Mouse (Mus musculus) megakaryocyte-erythroid progenitor cell, adult 5-6 weeks (primary cell): ENCODE data around the gene Gmpr2. TPM values are rescaled to one million over a fixed set of nuclear protein-coding genes. Genes with fewer than 3 reads are reported as not detected.

Experiments
- ATAC-seq: replicated peaks from 2 replicates; pipeline ENCODE4 v1.8.0; 2016; ENCODE audit warnings: mild to moderate bottlenecking, inconsistent platforms; ENCODE audit not compliant: severe bottlenecking, poor library complexity, low FRiP score, low TSS enrichment
- total RNA-seq, 2 experiments: library from RNA; stranded (forward) in 1 of 2; stranded (reverse) in 1 of 2; fragments of 200-1000, 215-1000 nt in 1 of 2; fragments of >200 nt in 1 of 2; fragmentation: Nextera tagmentation in 1 of 2; gene quantifications; 2 replicates each; pipeline ENCODE4 v1.2.3; 2014 to 2017

Gene Gmpr2
- total RNA-seq, 2 experiments from 2014 or later = 20.2 to 22.6 TPM

DNA sequence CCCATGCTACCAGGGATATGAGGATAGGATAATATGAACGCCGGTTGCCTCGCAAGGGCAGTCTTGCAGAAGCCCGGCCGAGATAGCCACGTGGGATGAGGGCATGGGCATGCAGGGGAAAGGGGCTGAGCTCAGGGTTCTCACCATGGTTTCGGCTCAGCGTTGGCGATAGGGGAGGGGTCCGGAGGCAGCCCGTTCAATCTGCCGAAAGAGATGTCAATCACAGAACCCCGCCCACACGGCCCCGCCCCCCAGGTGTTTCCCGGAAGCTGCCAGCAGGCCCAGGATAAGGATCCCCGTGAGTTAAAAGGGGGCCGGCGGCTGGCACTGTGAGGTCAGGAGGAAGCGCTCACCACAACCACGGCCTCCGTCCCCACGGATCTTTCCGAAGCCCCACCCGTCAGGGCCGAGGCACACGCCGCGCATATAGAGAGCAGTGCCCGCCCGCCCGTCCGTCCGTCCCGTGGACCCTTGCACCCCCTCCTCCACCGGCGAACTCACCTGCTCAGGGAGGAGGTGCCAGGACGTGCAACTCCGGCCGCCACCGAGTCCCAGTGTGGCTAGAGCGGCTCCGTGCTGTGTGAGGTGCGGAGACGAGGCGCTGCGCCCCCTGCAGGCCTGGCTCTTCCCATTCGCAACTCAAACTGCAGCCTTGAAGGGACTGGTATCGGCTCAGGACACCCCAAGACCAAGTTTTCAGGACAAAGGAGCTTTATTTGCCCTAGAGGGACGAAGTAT, 50.1 kb downstream of the Gmpr2 start, which contains the start of gene Rabggta:
Gene Rabggta (minus strand): TSS at position 564 of the 738 bp plus-strand sequence.
- ATAC-seq = peak; percentile 81

DNA sequence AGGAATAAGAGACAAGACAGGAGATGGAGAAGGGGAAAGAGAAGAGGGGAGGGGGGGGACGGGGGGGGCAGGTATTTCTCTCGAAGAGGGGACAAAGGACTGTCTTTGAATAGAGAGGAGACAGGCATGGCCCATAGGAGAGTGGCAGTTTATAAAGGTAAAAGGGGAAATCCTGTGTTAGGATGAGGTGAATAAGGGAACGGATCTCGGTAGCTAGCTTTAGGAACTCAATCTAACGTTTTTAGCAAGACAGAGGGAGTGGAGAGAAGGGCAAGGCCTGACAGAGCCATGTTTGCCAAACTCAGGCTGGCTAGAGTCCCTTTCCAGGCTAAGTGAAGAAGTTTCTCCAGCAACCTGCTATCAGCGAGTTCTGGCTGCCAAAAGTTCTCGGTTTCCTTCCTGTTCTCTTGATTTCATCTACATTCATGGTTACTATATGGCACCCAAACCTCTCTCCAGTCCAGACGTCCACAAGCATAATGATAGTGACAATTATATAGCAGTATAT, 50.8 kb downstream of the Gmpr2 start:
- no peak for ATAC-seq

DNA sequence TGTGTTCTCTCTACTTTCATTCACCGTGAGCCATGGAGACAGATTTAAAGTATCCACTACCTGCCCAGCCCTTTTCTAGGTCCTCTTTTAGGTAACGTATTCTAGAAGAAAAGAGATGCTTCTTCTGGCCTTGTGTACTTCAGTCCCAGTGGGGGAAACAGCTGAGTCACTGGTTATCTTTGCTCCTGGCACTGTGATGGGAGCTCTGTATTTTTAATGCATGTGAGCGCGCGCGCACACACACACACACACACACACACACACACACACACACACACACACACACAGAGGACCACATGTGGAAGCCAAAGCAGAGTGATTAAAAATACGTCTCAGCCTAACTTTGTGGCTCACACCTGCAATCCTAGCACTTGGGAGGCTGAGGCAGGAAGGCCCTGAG, 51.7 kb downstream of the Gmpr2 start:
- ATAC-seq = no peak

DNA sequence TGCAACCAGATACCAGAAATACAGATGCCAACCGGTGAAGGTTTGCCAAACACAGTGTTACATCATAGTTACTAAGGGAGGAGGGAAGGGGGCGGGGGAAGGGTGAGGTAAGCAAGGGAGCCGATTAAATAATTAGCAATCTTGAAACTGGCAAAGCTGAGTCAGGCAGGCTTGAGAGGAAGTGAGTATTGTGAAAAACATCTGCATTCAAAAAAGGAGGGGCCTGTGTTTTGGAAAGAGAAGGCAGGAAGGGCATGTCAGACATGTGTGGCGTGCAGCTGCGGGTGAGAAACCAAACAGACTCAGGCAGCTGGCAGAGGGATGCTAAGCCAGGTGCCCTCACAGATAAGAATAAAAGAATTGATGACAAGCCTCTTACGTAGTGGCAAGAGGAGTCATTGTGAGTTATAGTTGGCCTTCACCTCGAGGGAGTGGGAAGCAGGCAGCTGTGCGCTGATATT, 52.7 kb downstream of the Gmpr2 start:
- ATAC-seq = peak; percentile 76

DNA sequence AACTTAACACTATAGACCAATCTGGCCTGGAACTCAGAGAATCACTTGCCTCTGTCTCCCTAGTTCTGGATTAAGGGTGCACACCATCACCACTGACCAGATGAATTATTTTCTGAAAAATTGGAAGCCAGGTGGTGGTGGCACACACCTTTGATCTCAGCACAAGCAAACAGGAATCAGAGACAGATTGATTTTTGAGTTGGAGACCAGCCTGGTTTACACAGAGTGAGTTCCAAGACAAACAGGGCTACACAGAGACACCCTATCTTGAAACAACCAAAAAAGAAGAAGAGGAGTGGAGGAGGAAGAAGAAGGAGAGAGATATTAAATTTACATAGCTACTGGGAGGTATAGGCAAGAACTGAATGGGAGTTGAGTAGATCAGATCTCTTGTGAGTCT, 54.5 kb downstream of the Gmpr2 start:
- no peak for ATAC-seq

DNA sequence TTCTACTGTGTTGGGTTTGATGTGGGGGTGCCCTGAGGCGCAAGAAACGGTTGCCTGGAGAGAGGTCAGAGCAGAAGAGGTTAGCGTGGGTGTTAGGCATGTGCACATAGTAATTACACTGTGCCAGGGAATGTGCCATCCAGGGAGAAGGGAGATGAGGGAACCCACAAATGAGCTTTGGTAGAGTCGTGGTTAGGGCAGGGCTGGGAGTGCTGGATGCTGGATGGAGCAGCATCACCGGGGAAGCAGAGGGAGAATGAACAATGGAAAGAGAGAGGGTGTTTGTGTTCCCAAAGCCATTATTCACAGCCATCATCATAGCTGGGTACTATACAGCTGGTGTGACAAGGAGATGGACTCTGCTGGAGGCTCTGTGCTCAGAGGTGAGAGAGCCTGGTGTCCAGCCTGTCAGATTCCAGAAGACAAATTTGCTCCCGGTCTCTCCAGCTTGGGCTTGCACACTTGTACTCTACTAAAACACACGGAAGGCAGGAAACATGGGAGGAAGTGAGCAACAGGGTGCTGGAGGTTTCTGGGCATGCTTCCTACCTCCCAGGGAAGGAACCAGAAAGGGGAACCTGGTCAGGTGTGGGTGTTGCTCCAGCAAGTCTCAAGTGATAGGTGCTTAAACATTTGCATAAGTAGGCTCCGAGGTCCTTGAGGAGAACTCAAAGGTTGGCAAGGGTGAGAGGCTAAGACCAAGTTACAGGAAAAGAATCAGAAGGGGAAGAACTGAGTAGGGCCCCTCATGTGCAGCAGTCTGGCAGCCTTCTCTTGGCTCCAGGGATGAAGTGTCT, 56.3 kb downstream of the Gmpr2 start:
- no peak for ATAC-seq

Other genes with a start within 250 kb of the Gmpr2 start
Only the 30 nearest of the 35 such genes appear.
- gene Carmil3, start 181.3 kb upstream of the Gmpr2 start, total RNA-seq (2014; fragmentation: Nextera tagmentation) = 0.77 and 1.3 TPM in 2 replicates
- 0.42 and 0.70 TPM in 2 replicates for gene Carmil3, start 181.3 kb upstream of the Gmpr2 start, total RNA-seq (2017)
- gene Cpne6, start 161.5 kb upstream of the Gmpr2 start, total RNA-seq (2014; fragmentation: Nextera tagmentation) = not detected in 2 replicates
- gene Cpne6, start 161.5 kb upstream of the Gmpr2 start, total RNA-seq (2017) = not detected in 2 replicates
- gene Nrl, start 147.0 kb upstream of the Gmpr2 start, total RNA-seq (2014; fragmentation: Nextera tagmentation) = not detected in 2 replicates
- not detected in 2 replicates for gene Nrl, start 147.0 kb upstream of the Gmpr2 start, total RNA-seq (2017)
- 66.0 and 88.0 TPM in 2 replicates for gene Pck2, start 131.7 kb upstream of the Gmpr2 start, total RNA-seq (2014; fragmentation: Nextera tagmentation)
- gene Pck2, start 131.7 kb upstream of the Gmpr2 start, total RNA-seq (2017) = 48.7 and 55.6 TPM in 2 replicates
- gene Dcaf11, start 111.9 kb upstream of the Gmpr2 start, total RNA-seq (2014; fragmentation: Nextera tagmentation) = 41.6 and 45.9 TPM in 2 replicates
- gene Dcaf11, start 111.9 kb upstream of the Gmpr2 start, total RNA-seq (2017) = 48.3 and 115 TPM in 2 replicates
- gene A730061H03Rik, start 111.5 kb upstream of the Gmpr2 start, total RNA-seq (2014; fragmentation: Nextera tagmentation) = 2.7 TPM in 1 of 2 replicates, not detected in the other
- 14.8 TPM in 1 of 2 replicates, not detected in the other for gene A730061H03Rik, start 111.5 kb upstream of the Gmpr2 start, total RNA-seq (2017)
- gene Fitm1, start 96.3 kb upstream of the Gmpr2 start, total RNA-seq (2014; fragmentation: Nextera tagmentation) = not detected in 2 replicates
- not detected in 2 replicates for gene Fitm1, start 96.3 kb upstream of the Gmpr2 start, total RNA-seq (2017)
- 311 and 359 TPM in 2 replicates for gene Psme1, start 93.8 kb upstream of the Gmpr2 start, total RNA-seq (2014; fragmentation: Nextera tagmentation)
- 249 and 300 TPM in 2 replicates for gene Psme1, start 93.8 kb upstream of the Gmpr2 start, total RNA-seq (2017)
- 37.3 and 44.8 TPM in 2 replicates for gene Emc9, start 86.6 kb upstream of the Gmpr2 start, total RNA-seq (2014; fragmentation: Nextera tagmentation)
- gene Emc9, start 86.6 kb upstream of the Gmpr2 start, total RNA-seq (2017) = 22.7 and 26.7 TPM in 2 replicates
- 190 and 268 TPM in 2 replicates for gene Psme2, start 80.8 kb upstream of the Gmpr2 start, total RNA-seq (2014; fragmentation: Nextera tagmentation)
- 208 and 351 TPM in 2 replicates for gene Psme2, start 80.8 kb upstream of the Gmpr2 start, total RNA-seq (2017)
- 35.8 and 47.0 TPM in 2 replicates for gene Rnf31, start 80.2 kb upstream of the Gmpr2 start, total RNA-seq (2014; fragmentation: Nextera tagmentation)
- 23.8 and 46.4 TPM in 2 replicates for gene Rnf31, start 80.2 kb upstream of the Gmpr2 start, total RNA-seq (2017)
- gene Irf9, start 68.4 kb upstream of the Gmpr2 start, total RNA-seq (2014; fragmentation: Nextera tagmentation) = 57.9 and 65.2 TPM in 2 replicates
- gene Irf9, start 68.4 kb upstream of the Gmpr2 start, total RNA-seq (2017) = 41.6 and 41.7 TPM in 2 replicates
- gene Rec8, start 53.9 kb upstream of the Gmpr2 start, total RNA-seq (2014; fragmentation: Nextera tagmentation) = 28.2 and 53.3 TPM in 2 replicates
- 16.0 and 27.6 TPM in 2 replicates for gene Rec8, start 53.9 kb upstream of the Gmpr2 start, total RNA-seq (2017)
- gene Ipo4, start 36.0 kb upstream of the Gmpr2 start, total RNA-seq (2014; fragmentation: Nextera tagmentation) = 79.0 and 101 TPM in 2 replicates
- gene Ipo4, start 36.0 kb upstream of the Gmpr2 start, total RNA-seq (2017) = 21.2 and 26.9 TPM in 2 replicates
- gene Gm49378, start 34.0 kb upstream of the Gmpr2 start, total RNA-seq (2014; fragmentation: Nextera tagmentation) = 4.9 and 11.6 TPM in 2 replicates
- gene Gm49378, start 34.0 kb upstream of the Gmpr2 start, total RNA-seq (2017) = 3.5 and 3.7 TPM in 2 replicates
- 43.8 and 52.6 TPM in 2 replicates for gene Tm9sf1, start 28.1 kb upstream of the Gmpr2 start, total RNA-seq (2014; fragmentation: Nextera tagmentation)
- gene Tm9sf1, start 28.1 kb upstream of the Gmpr2 start, total RNA-seq (2017) = 61.9 and 77.4 TPM in 2 replicates
- 0.87 and 0.99 TPM in 2 replicates for gene Tssk4, start 21.8 kb upstream of the Gmpr2 start, total RNA-seq (2014; fragmentation: Nextera tagmentation)
- 0.69 TPM in 1 of 2 replicates, not detected in the other for gene Tssk4, start 21.8 kb upstream of the Gmpr2 start, total RNA-seq (2017)
- gene Mdp1, start 11.4 kb upstream of the Gmpr2 start, total RNA-seq (2014; fragmentation: Nextera tagmentation) = 39.9 and 57.6 TPM in 2 replicates
- gene Mdp1, start 11.4 kb upstream of the Gmpr2 start, total RNA-seq (2017) = 33.5 and 34.1 TPM in 2 replicates
- 398 and 455 TPM in 2 replicates for gene Nedd8, start 183 bp downstream of the Gmpr2 start, total RNA-seq (2014; fragmentation: Nextera tagmentation)
- 365 and 374 TPM in 2 replicates for gene Nedd8, start 183 bp downstream of the Gmpr2 start, total RNA-seq (2017)
- gene Tinf2, start 9.9 kb downstream of the Gmpr2 start, total RNA-seq (2014; fragmentation: Nextera tagmentation) = 22.2 and 59.3 TPM in 2 replicates
- 22.8 and 24.0 TPM in 2 replicates for gene Tinf2, start 9.9 kb downstream of the Gmpr2 start, total RNA-seq (2017)
- not detected in 2 replicates for gene Tgm1, start 42.0 kb downstream of the Gmpr2 start, total RNA-seq (2014; fragmentation: Nextera tagmentation)
- 0.15 TPM in 1 of 2 replicates, not detected in the other for gene Tgm1, start 42.0 kb downstream of the Gmpr2 start, total RNA-seq (2017)
- gene Rabggta, start 50.3 kb downstream of the Gmpr2 start, total RNA-seq (2014; fragmentation: Nextera tagmentation) = 14.4 and 20.2 TPM in 2 replicates
- 7.7 and 12.6 TPM in 2 replicates for gene Rabggta, start 50.3 kb downstream of the Gmpr2 start, total RNA-seq (2017)
- 21.5 and 31.0 TPM in 2 replicates for gene Dhrs1, start 73.7 kb downstream of the Gmpr2 start, total RNA-seq (2014; fragmentation: Nextera tagmentation)
- 10.0 and 10.3 TPM in 2 replicates for gene Dhrs1, start 73.7 kb downstream of the Gmpr2 start, total RNA-seq (2017)
- 35.8 and 52.0 TPM in 2 replicates for gene Nop9, start 73.8 kb downstream of the Gmpr2 start, total RNA-seq (2014; fragmentation: Nextera tagmentation)
- 24.8 and 27.5 TPM in 2 replicates for gene Nop9, start 73.8 kb downstream of the Gmpr2 start, total RNA-seq (2017)
- gene Cideb, start 86.5 kb downstream of the Gmpr2 start, total RNA-seq (2014; fragmentation: Nextera tagmentation) = not detected in 2 replicates
- gene Cideb, start 86.5 kb downstream of the Gmpr2 start, total RNA-seq (2017) = not detected in 2 replicates
- gene Ltb4r2, start 89.5 kb downstream of the Gmpr2 start, total RNA-seq (2014; fragmentation: Nextera tagmentation) = not detected in 2 replicates
- 0.38 and 1.7 TPM in 2 replicates for gene Ltb4r2, start 89.5 kb downstream of the Gmpr2 start, total RNA-seq (2017)
- gene Ltb4r1, start 94.0 kb downstream of the Gmpr2 start, total RNA-seq (2014; fragmentation: Nextera tagmentation) = 0.50 and 3.5 TPM in 2 replicates
- 0.76 and 3.1 TPM in 2 replicates for gene Ltb4r1, start 94.0 kb downstream of the Gmpr2 start, total RNA-seq (2017)
- gene Adcy4, start 112.2 kb downstream of the Gmpr2 start, total RNA-seq (2014; fragmentation: Nextera tagmentation) = not detected in 2 replicates
- gene Adcy4, start 112.2 kb downstream of the Gmpr2 start, total RNA-seq (2017) = not detected in 2 replicates
- gene Ripk3, start 116.9 kb downstream of the Gmpr2 start, total RNA-seq (2014; fragmentation: Nextera tagmentation) = 55.7 and 87.0 TPM in 2 replicates
- gene Ripk3, start 116.9 kb downstream of the Gmpr2 start, total RNA-seq (2017) = 8.9 and 23.1 TPM in 2 replicates
- not detected in 2 replicates for gene Nfatc4, start 151.2 kb downstream of the Gmpr2 start, total RNA-seq (2014; fragmentation: Nextera tagmentation)
- not detected in 2 replicates for gene Nfatc4, start 151.2 kb downstream of the Gmpr2 start, total RNA-seq (2017)